Mouse (Mus musculus): ENCODE data around the gene Pou4f1. TPM values are rescaled to one million over a fixed set of nuclear protein-coding genes. Genes with fewer than 3 reads are reported as not detected.
"Not testable (repeated sequence)": the region's sequence is repeated elsewhere in the genome, so short reads cannot be mapped to it uniquely, and the experiment has no call there.

The Pou4f1 gene
- 2.1 and 3.8 TPM in 2 replicates for polyA plus RNA-seq (2014; fragmentation: Nextera tagmentation; extraction: Ambion mirVana)

GRCm38 (mm10) chr14:104467966-104468622 is at the start of gene Pou4f1:
Pou4f1 (minus strand) TSS chr14:104467999.
- ATAC-seq (replicated peaks; ENCODE audit: low FRiP score) = peak; percentile 94
- DNase-seq (ENCODE audit: low spot score) = peak; percentile 91
- Histone ChIP-seq H3K9me3 (ENCODE audit: control insufficient read depth, low read length) (no peaks in the 10 kb centered on the region), H3K27ac (ENCODE audit: low read depth, low read length) (no peak within 1 kb of the TSS), H3K27me3 (ENCODE audit: control insufficient read depth, insufficient read depth, low read length) (peaks cover 86% of the 10 kb centered on the region), H3K4me3 (ENCODE audit: low read depth, low read length) (peak within 1 kb of the TSS; percentile 47), H3K9ac (ENCODE audit: low read length) (peak within 1 kb of the TSS; percentile 40), H3K36me3 (ENCODE audit: control insufficient read depth, insufficient read depth, low read length) (no peaks in the 10 kb centered on the region), H3K4me1 (replicated peaks; ENCODE audit: control insufficient read depth, insufficient read depth, low read length) (peaks cover 17% of the 10 kb centered on the region), H3K4me2 (ENCODE audit: low read depth, low read length, severe bottlenecking) (peak within 1 kb of the TSS; percentile 76)
- under 1% methylated on average over 62 of the region's 62 CpGs for WGBS

GRCm38 (mm10) chr14:104511664-104512063 is 43.9 kb upstream of the Pou4f1 start:
- no peak overlapping the region for H3K9ac ChIP-seq (ENCODE audit: low read length)
- no peaks in the 10 kb centered on the region; the same call in 1 of the 2 replicates for H3K36me3 ChIP-seq (ENCODE audit: control insufficient read depth, insufficient read depth, low read length)
- H3K4me2 ChIP-seq (ENCODE audit: low read depth, low read length, severe bottlenecking) = no peak overlapping the region
- H3K4me1 ChIP-seq (replicated peaks; ENCODE audit: control insufficient read depth, insufficient read depth, low read length) = no peaks in the 10 kb centered on the region
- no peaks in the 10 kb centered on the region for H3K27me3 ChIP-seq (ENCODE audit: control insufficient read depth, insufficient read depth, low read length)
- 84% methylated on average over 1 of the region's 1 CpGs for WGBS
- DNase-seq (ENCODE audit: low spot score) (no peak), ATAC-seq (replicated peaks; ENCODE audit: low FRiP score) (no peak)
- H3K9me3 ChIP-seq (ENCODE audit: control insufficient read depth, low read length) = no peaks in the 10 kb centered on the region
- H3K4me3 ChIP-seq (ENCODE audit: low read depth, low read length) = no peak overlapping the region
- no peak overlapping the region for H3K27ac ChIP-seq (ENCODE audit: low read depth, low read length)

DNA sequence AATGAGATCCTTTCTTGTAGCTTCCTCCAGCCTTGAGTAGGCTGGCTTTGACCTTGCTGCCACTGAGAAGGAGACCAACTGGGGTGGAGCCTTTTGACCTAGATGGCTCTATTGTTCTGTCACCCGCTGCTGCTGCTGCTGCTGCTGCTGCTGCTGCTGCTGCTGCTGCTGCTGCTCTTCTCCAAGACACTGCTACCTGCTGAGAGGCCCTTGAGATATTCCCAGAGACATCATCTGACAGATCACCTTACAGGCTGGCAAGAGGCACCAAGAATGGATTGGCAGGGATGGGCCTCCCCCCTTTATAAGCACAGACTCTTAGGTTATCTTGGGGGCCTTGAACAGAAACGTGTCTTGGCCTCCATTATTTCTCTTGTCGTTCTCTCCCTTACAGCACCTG is 35.0 kb upstream of the Pou4f1 start:
- not testable (repeated sequence) for H3K36me3 ChIP-seq (ENCODE audit: control insufficient read depth, insufficient read depth, low read length); H3K4me2 ChIP-seq (ENCODE audit: low read depth, low read length, severe bottlenecking); DNase-seq (ENCODE audit: low spot score); H3K4me1 ChIP-seq (replicated peaks; ENCODE audit: control insufficient read depth, insufficient read depth, low read length); H3K27me3 ChIP-seq (ENCODE audit: control insufficient read depth, insufficient read depth, low read length); H3K9me3 ChIP-seq (ENCODE audit: control insufficient read depth, low read length); ATAC-seq (replicated peaks; ENCODE audit: low FRiP score); H3K4me3 ChIP-seq (ENCODE audit: low read depth, low read length); H3K9ac ChIP-seq (ENCODE audit: low read length); H3K27ac ChIP-seq (ENCODE audit: low read depth, low read length)
- WGBS = 78% methylated on average over 3 of the region's 3 CpGs

GRCm38 (mm10) chr14:104479751-104480150 is 12.0 kb upstream of the Pou4f1 start:
- no peak overlapping the region for H3K4me3 ChIP-seq (ENCODE audit: low read depth, low read length)
- H3K27me3 ChIP-seq (ENCODE audit: control insufficient read depth, insufficient read depth, low read length) = peaks cover 8% of the 10 kb centered on the region
- WGBS = 90% methylated on average over 8 of the region's 8 CpGs
- H3K4me2 ChIP-seq (ENCODE audit: low read depth, low read length, severe bottlenecking) = no peak overlapping the region
- no peaks in the 10 kb centered on the region for H3K36me3 ChIP-seq (ENCODE audit: control insufficient read depth, insufficient read depth, low read length)
- ATAC-seq (replicated peaks; ENCODE audit: low FRiP score) (no peak), DNase-seq (ENCODE audit: low spot score) (no peak)
- no peaks in the 10 kb centered on the region for H3K4me1 ChIP-seq (replicated peaks; ENCODE audit: control insufficient read depth, insufficient read depth, low read length)
- H3K9me3 ChIP-seq (ENCODE audit: control insufficient read depth, low read length) = no peaks in the 10 kb centered on the region
- H3K27ac ChIP-seq (ENCODE audit: low read depth, low read length) = no peak overlapping the region
- no peak overlapping the region for H3K9ac ChIP-seq (ENCODE audit: low read length)

DNA sequence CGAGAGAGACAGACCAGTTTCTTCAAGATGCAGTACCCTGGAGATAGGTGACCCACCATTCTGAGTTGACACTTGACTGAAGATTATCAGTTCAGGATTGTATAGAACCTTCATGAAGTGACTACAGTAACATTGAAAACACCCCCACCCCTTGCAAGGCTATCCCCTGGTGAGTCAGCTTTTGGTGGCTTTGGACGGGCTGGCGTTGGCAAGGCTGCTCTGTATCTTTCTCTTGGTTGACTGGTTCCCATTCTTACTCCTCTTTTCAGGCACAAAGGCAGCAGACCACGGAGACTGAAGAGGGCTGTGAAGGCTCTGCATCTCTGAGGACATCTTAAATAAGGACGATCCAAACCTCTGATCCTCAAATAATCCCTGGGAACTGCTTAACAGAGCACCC is 10.8 kb upstream of the Pou4f1 start:
- Histone ChIP-seq H3K4me3 (ENCODE audit: low read depth, low read length) (no peak overlapping the region), H3K4me2 (ENCODE audit: low read depth, low read length, severe bottlenecking) (no peak overlapping the region), H3K9ac (ENCODE audit: low read length) (no peak overlapping the region), H3K27ac (ENCODE audit: low read depth, low read length) (no peak overlapping the region), H3K36me3 (ENCODE audit: control insufficient read depth, insufficient read depth, low read length) (no peaks in the 10 kb centered on the region), H3K9me3 (ENCODE audit: control insufficient read depth, low read length) (no peaks in the 10 kb centered on the region), H3K4me1 (replicated peaks; ENCODE audit: control insufficient read depth, insufficient read depth, low read length) (no peaks in the 10 kb centered on the region), H3K27me3 (ENCODE audit: control insufficient read depth, insufficient read depth, low read length) (peaks cover 19% of the 10 kb centered on the region)
- ATAC-seq (replicated peaks; ENCODE audit: low FRiP score) = no peak
- WGBS = 68% methylated on average over 5 of the region's 5 CpGs
- DNase-seq (ENCODE audit: low spot score) = no peak

DNA sequence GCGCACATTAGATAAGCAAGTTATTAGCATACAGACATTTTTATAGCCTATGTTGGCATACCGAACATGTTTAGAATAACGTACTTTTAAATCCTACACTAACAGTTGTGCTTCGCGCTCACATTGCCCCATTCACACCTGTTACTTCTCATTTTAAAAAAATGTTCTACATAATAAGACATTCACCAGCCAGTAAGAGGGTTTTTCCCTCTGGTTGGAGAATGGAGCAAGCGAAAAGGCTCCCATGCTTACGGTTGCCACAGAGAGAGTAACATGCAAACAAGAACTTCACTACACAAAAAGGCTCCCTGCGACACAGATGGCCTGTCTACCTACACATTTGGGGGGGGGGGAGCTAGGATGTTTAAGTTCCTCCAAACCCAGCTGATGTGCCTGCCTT is 9.8 kb upstream of the Pou4f1 start:
- DNase-seq (ENCODE audit: low spot score) = no peak
- no peaks in the 10 kb centered on the region for H3K9me3 ChIP-seq (ENCODE audit: control insufficient read depth, low read length)
- H3K36me3 ChIP-seq (ENCODE audit: control insufficient read depth, insufficient read depth, low read length) = no peaks in the 10 kb centered on the region
- no peaks in the 10 kb centered on the region; the same call in 1 of the 2 replicates for H3K4me1 ChIP-seq (replicated peaks; ENCODE audit: control insufficient read depth, insufficient read depth, low read length)
- H3K27me3 ChIP-seq (ENCODE audit: control insufficient read depth, insufficient read depth, low read length) = peaks cover 26% of the 10 kb centered on the region
- H3K4me3 ChIP-seq (ENCODE audit: low read depth, low read length) = no peak overlapping the region
- H3K9ac ChIP-seq (ENCODE audit: low read length) = no peak overlapping the region
- no peak overlapping the region for H3K4me2 ChIP-seq (ENCODE audit: low read depth, low read length, severe bottlenecking)
- no peak overlapping the region for H3K27ac ChIP-seq (ENCODE audit: low read depth, low read length)
- WGBS = 94% methylated on average over 8 of the region's 8 CpGs
- ATAC-seq (replicated peaks; ENCODE audit: low FRiP score) = no peak

DNA sequence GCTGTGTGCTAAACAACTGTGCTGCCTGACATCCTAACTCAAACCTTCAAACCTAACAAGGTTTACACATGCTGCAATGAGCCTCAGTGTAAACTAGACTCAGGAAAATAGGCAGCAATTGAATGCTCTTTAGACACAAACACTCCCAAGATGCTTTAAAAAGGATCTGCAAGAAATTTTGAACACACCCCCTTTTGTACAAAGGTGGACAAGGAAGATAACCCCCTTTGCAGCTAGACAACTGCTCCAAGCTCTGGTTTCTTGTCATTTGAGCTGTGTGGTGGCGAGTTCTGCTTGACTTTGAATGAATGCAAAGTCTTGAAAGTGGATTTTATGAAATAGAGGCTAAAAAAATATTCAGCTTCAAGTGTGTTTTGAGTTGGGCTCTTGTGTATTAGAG is 7.6 kb upstream of the Pou4f1 start:
- Histone ChIP-seq H3K9me3 (ENCODE audit: control insufficient read depth, low read length) (no peaks in the 10 kb centered on the region), H3K4me3 (ENCODE audit: low read depth, low read length) (no peak overlapping the region), H3K27ac (ENCODE audit: low read depth, low read length) (no peak overlapping the region), H3K27me3 (ENCODE audit: control insufficient read depth, insufficient read depth, low read length) (peaks cover 44% of the 10 kb centered on the region), H3K4me2 (ENCODE audit: low read depth, low read length, severe bottlenecking) (no peak overlapping the region), H3K4me1 (replicated peaks; ENCODE audit: control insufficient read depth, insufficient read depth, low read length) (peaks cover 1% of the 10 kb centered on the region; the same call in 1 of the 2 replicates), H3K36me3 (ENCODE audit: control insufficient read depth, insufficient read depth, low read length) (no peaks in the 10 kb centered on the region), H3K9ac (ENCODE audit: low read length) (no peak overlapping the region)
- ATAC-seq (replicated peaks; ENCODE audit: low FRiP score) (no peak), DNase-seq (ENCODE audit: low spot score) (no peak)
- WGBS = 75% methylated on average over 1 of the region's 1 CpGs

GRCm38 (mm10) chr14:104468623-104468970 is 798 bp upstream of the Pou4f1 start:
- Histone ChIP-seq H3K4me3 (ENCODE audit: low read depth, low read length) (no peak overlapping the region; the same call in 1 of the 2 replicates), H3K9ac (ENCODE audit: low read length) (no peak overlapping the region), H3K4me1 (replicated peaks; ENCODE audit: control insufficient read depth, insufficient read depth, low read length) (peaks cover 17% of the 10 kb centered on the region), H3K4me2 (ENCODE audit: low read depth, low read length, severe bottlenecking) (peak overlapping the region; percentile 76), H3K27me3 (ENCODE audit: control insufficient read depth, insufficient read depth, low read length) (peaks cover 84% of the 10 kb centered on the region), H3K36me3 (ENCODE audit: control insufficient read depth, insufficient read depth, low read length) (no peaks in the 10 kb centered on the region), H3K9me3 (ENCODE audit: control insufficient read depth, low read length) (no peaks in the 10 kb centered on the region), H3K27ac (ENCODE audit: low read depth, low read length) (no peak overlapping the region)
- 4% methylated on average over 6 of the region's 6 CpGs for WGBS
- DNase-seq (ENCODE audit: low spot score) = no peak
- no peak for ATAC-seq (replicated peaks; ENCODE audit: low FRiP score)

All from forebrain, embryonic 11.5 days (tissue).